Mouse (Mus musculus) midbrain, embryonic 15.5 days (tissue): Measurements from ENCODE around the gene Arhgap30. TPM values are rescaled to one million over a fixed set of nuclear protein-coding genes. Genes with fewer than 3 reads are reported as not detected.
A peak's percentile ranks its signal among the peaks of the same experiment; 100 is the strongest.

Experiments used
- ATAC-seq: fragments of 200-750 bp; cut with Nextera tagmentation; replicated peaks from 2 replicates; pipeline ENCODE4 v1.8.0; 2017; ENCODE audit warnings: moderate TSS enrichment
- H3K27ac ChIP-seq: fragments of 300-500 bp; sonication (generic); 2 replicates; pipeline ENCODE4 v1.5.1; 2015; ENCODE audit warnings: mild to moderate bottlenecking, inconsistent platforms
- H3K27me3 ChIP-seq: fragments of 300-500 bp; sonication (generic); replicated peaks from 2 replicates; pipeline ENCODE4 v1.6.1; 2015; ENCODE audit warnings: inconsistent platforms
- H3K36me3 ChIP-seq: fragments of 300-500 bp; sonication (generic); replicated peaks from 2 replicates; pipeline ENCODE4 v1.6.1; 2015; ENCODE audit warnings: inconsistent platforms
- H3K4me1 ChIP-seq: fragments of 300-500 bp; sonication (generic); 2 replicates; pipeline ENCODE4 v1.6.1; 2015; ENCODE audit warnings: inconsistent platforms
- H3K4me2 ChIP-seq: fragments of 300-500 bp; sonication (generic); 2 replicates; pipeline ENCODE4 v1.6.1; 2015; ENCODE audit warnings: inconsistent platforms, mild to moderate bottlenecking, moderate library complexity
- H3K4me3 ChIP-seq: fragments of 300-500 bp; sonication (generic); 2 replicates; pipeline ENCODE4 v1.5.1; 2015; ENCODE audit warnings: mild to moderate bottlenecking, inconsistent platforms
- H3K9ac ChIP-seq: fragments of 300-500 bp; sonication (generic); 2 replicates; pipeline ENCODE4 v1.6.1; 2015; ENCODE audit warnings: mild to moderate bottlenecking, inconsistent platforms
- H3K9me3 ChIP-seq: fragments of 300-500 bp; sonication (generic); 2 replicates; pipeline ENCODE4 v1.6.1; 2016; ENCODE audit warnings: inconsistent platforms
- WGBS: fragments of 180-500 bp; shearing (Covaris S2); methylation state at CpG from one replicate; pipeline ENCODE4 v1.1.7; 2015; ENCODE audit warnings: mixed read lengths; 5-methylcytosine and 5-hydroxymethylcytosine counted together
- polyA plus RNA-seq: library from polyadenylated mRNA; unstranded; fragments of >200 nt; fragmentation: Nextera tagmentation; extraction: Ambion mirVana; gene quantifications from 2 replicates; pipeline ENCODE4 v1.2.1, GENCODE M21; 2015

Gene Arhgap30
- polyA plus RNA-seq, 1 experiment from 2014 or later, result 0.66 TPM

GRCm38 (mm10) chr1:171412446-171412845 is 23.7 kb downstream of the Arhgap30 start:
- Histone ChIP-seq H3K4me2 (peak overlapping the region; percentile 55), H3K27me3 (peaks cover 11% of the 10 kb centered on the region; the same call in 1 of the 2 replicates), H3K27ac (peak overlapping the region; percentile 96), H3K4me1 (peaks cover 22% of the 10 kb centered on the region), H3K9me3 (no peaks in the 10 kb centered on the region), H3K36me3 (peaks cover 21% of the 10 kb centered on the region; the same call in 1 of the 2 replicates), H3K4me3 (peak overlapping the region; percentile 92), H3K9ac (peak overlapping the region; percentile 97)
- 17% methylated on average over 3 of the region's 3 CpGs for WGBS
- 0 out of 2 replicates have a peak, but pooled peaks have one; percentile 16 for ATAC-seq

DNA sequence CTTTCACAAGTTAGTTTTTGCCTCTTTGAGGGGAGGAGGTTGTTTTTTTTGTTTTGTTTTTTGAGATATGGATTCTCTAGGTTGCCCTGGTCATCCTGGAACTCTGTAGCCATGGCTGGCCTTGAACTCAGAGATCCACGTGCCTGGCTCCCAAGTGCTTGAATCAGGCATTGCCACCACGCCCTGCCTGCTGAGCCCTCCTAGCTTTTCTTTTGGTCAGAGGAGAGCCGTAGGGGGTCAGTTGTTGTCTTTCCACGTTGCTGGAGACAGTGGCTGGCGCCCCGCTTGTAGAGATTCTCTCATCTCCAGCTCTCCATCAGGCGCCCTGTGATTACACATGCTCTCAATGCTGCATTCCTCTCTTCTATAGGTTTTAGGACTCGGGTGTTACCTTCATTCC is 24.9 kb downstream of the Arhgap30 start:
- 78% methylated on average over 8 of the region's 8 CpGs for WGBS
- no peak for ATAC-seq
- peaks cover 30% of the 10 kb centered on the region for H3K36me3 ChIP-seq
- peaks cover 22% of the 10 kb centered on the region for H3K4me1 ChIP-seq
- peaks cover 5% of the 10 kb centered on the region; the same call in 1 of the 2 replicates for H3K27me3 ChIP-seq
- H3K27ac ChIP-seq, result no peak overlapping the region
- peak overlapping the region; percentile 55 for H3K4me2 ChIP-seq
- no peaks in the 10 kb centered on the region for H3K9me3 ChIP-seq
- H3K9ac ChIP-seq, result no peak overlapping the region
- no peak overlapping the region for H3K4me3 ChIP-seq

DNA sequence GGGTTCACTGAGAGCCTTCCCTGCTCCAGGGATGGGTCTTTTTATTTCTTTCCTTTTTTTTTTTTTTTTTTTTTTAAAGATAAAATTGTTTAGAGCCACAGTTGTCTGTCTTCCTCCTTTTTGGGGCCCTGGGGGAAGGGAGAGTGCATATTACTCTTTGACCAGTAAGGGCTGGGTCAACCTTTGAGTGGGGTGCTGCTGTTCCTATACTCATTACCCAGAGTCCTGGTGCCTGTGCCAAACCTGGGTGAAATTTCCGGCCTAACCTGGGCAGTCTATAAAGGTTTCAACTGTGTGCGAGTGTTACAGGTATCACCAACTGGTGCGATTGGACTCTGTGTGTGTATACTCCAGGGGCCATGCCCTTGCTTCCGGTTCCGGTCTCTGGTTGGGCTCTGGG is 29.9 kb downstream of the Arhgap30 start, which contains the start of gene Tstd1:
Tstd1 (plus strand) TSS at position 213 of the 400 bp plus-strand sequence.
- ATAC-seq, result peak; percentile 15
- Histone ChIP-seq H3K4me1 (peaks cover 12% of the 10 kb centered on the region), H3K4me2 (no peak within 1 kb of the TSS), H3K9me3 (no peaks in the 10 kb centered on the region), H3K27me3 (no peaks in the 10 kb centered on the region), H3K9ac (no peak within 1 kb of the TSS), H3K36me3 (peaks cover 42% of the 10 kb centered on the region), H3K27ac (peak within 1 kb of the TSS; percentile 10), H3K4me3 (no peak within 1 kb of the TSS)
- 88% methylated on average over 5 of the region's 5 CpGs for WGBS

DNA sequence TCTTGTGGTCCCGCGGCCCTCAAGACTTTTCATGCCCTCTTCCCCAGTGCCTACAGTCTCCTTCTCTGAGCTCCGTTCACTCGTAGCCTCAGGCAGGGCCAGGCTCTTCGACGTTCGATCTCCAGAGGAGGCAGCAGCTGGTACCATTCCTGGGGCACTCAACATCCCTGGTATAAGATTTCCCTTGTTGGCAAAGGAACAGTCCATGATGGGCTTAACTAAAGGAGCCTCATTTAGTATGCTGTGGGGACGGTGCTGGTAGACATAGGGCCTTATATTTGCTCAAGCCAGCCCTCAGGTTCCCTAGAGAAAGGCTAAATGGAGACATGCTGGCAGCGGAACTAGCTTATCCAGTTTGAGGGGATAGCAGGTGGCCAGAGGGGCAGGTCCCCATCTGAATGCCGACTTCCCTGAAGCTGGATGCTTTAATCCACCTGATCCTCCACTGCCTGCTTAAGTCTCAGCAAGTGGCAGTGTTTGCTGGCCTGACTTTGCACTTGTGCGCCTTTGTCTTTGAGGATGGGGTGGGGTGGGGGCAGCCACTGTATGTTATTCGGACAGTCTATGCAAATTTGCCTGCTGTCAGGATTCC is 30.6 kb downstream of the Arhgap30 start:
- WGBS, result 37% methylated on average over 12 of the region's 12 CpGs
- Histone ChIP-seq H3K4me1 (peaks cover 5% of the 10 kb centered on the region), H3K36me3 (peaks cover 42% of the 10 kb centered on the region), H3K9me3 (no peaks in the 10 kb centered on the region), H3K9ac (no peak overlapping the region), H3K27ac (peak overlapping the region; percentile 10), H3K27me3 (no peaks in the 10 kb centered on the region), H3K4me3 (no peak overlapping the region), H3K4me2 (no peak overlapping the region)
- peak; percentile 63 for ATAC-seq

GRCm38 (mm10) chr1:171419905-171420304 is 31.2 kb downstream of the Arhgap30 start:
- Histone ChIP-seq H3K36me3 (peaks cover 42% of the 10 kb centered on the region), H3K9ac (no peak overlapping the region), H3K4me3 (no peak overlapping the region), H3K4me1 (0 out of 2 replicates have a peak, but pooled peaks cover 2% of the 10 kb centered on the region), H3K27ac (peak overlapping the region; percentile 10; the same call in 1 of the 2 replicates), H3K9me3 (no peaks in the 10 kb centered on the region), H3K27me3 (no peaks in the 10 kb centered on the region), H3K4me2 (no peak overlapping the region)
- peak; percentile 41 for ATAC-seq
- 53% methylated on average over 5 of the region's 5 CpGs for WGBS

GRCm38 (mm10) chr1:171422504-171423095 is 33.8 kb downstream of the Arhgap30 start:
- H3K4me1 ChIP-seq, result 0 out of 2 replicates have a peak, but pooled peaks cover 2% of the 10 kb centered on the region
- no peak for ATAC-seq
- H3K27ac ChIP-seq, result no peak overlapping the region
- no peak overlapping the region for H3K9ac ChIP-seq
- 88% methylated on average over 8 of the region's 8 CpGs for WGBS
- no peaks in the 10 kb centered on the region for H3K9me3 ChIP-seq
- H3K4me2 ChIP-seq, result no peak overlapping the region
- peaks cover 21% of the 10 kb centered on the region for H3K36me3 ChIP-seq
- no peak overlapping the region for H3K4me3 ChIP-seq
- H3K27me3 ChIP-seq, result no peaks in the 10 kb centered on the region

DNA sequence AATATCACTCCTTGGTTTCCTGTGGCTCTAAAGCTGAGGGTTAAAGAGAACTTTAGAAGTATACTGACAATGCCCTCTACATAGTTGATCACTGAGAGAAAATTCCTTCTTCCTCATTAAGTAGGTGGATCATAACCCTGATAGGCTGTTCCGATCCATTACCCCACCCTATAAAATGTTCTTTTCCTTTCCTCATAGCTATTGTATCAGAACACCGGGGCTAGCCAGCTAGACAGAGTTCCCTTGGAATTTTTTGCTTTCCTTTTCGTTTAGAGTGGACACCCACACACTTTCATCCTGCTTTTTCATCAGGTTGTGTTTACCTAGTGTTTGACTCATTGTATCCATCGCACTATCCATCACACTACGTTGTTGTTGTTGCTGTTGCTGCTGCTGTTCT is 35.9 kb downstream of the Arhgap30 start:
- Histone ChIP-seq H3K9me3 (no peaks in the 10 kb centered on the region), H3K27ac (no peak overlapping the region), H3K4me3 (no peak overlapping the region), H3K9ac (no peak overlapping the region), H3K4me1 (no peaks in the 10 kb centered on the region), H3K4me2 (no peak overlapping the region), H3K36me3 (0 out of 2 replicates have a peak, but pooled peaks cover 2% of the 10 kb centered on the region), H3K27me3 (no peaks in the 10 kb centered on the region)
- ATAC-seq, result no peak
- 83% methylated on average over 5 of the region's 5 CpGs for WGBS

DNA sequence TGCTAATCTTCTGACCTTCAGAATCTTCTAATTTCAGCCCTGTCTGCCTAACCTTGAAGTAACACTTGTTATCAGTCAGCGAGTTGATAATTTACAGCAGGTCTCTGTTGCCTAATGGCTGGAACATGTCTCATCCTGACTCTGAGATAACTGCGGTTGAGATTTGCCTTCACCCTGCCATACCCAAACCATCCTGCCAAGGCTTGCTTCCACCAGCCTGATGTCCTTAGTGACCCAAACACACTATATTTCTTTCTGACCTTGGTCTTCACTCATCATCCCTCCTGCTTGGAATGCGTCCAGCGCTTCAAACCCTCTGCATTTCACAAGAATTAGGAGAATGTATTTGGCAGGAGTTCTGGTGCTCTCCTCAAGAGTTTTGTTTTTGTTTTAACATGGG is 36.4 kb downstream of the Arhgap30 start:
- Histone ChIP-seq H3K36me3 (no peaks in the 10 kb centered on the region), H3K27ac (no peak overlapping the region), H3K27me3 (no peaks in the 10 kb centered on the region), H3K4me1 (no peaks in the 10 kb centered on the region), H3K9ac (no peak overlapping the region), H3K4me2 (no peak overlapping the region), H3K9me3 (no peaks in the 10 kb centered on the region), H3K4me3 (no peak overlapping the region)
- WGBS, result 87% methylated on average over 4 of the region's 4 CpGs
- ATAC-seq, result no peak

- no peak overlapping the region for H3K4me3 ChIP-seq
- H3K4me1 ChIP-seq, result peaks cover 2% of the 10 kb centered on the region
- H3K27ac ChIP-seq, result no peak overlapping the region
- H3K9me3 ChIP-seq, result no peaks in the 10 kb centered on the region
- no peaks in the 10 kb centered on the region for H3K36me3 ChIP-seq
- H3K27me3 ChIP-seq, result peaks cover 10% of the 10 kb centered on the region
- H3K4me2 ChIP-seq, result no peak overlapping the region
- ATAC-seq, result no peak
- no peak overlapping the region for H3K9ac ChIP-seq
- 81% methylated on average over 5 of the region's 5 CpGs for WGBS
These were observed 43.4 kb downstream of the Arhgap30 start for GRCm38 (mm10) chr1:171432158-171432557.

DNA sequence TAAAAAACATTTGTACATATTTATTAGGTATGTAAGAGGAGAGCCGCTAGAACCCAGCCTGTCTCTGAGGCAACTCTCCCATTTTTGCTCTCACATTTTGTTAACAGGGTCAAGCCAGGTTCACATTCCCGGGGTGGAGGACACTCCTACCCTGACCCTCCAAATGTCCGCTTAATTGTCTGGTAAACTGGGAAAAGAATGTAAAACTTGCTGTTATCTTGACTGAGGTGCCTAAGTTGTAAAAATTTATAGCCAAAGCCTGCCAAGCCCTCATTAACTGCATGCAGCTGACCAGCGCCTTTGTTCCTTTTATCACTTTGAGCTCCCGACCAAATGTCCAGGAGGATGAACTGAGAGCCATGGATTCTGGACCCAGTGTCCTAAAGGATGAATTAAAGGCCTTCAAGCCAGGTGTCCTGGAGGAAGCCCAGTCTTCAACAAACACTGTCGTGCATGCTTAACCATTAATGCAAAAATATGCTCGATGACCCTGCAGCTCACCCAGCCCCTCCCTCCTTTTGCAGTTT is 46.6 kb downstream of the Arhgap30 start:
- ATAC-seq, result no peak
- no peak overlapping the region for H3K4me3 ChIP-seq
- H3K9me3 ChIP-seq, result no peaks in the 10 kb centered on the region
- no peak overlapping the region for H3K4me2 ChIP-seq
- H3K36me3 ChIP-seq, result no peaks in the 10 kb centered on the region
- no peak overlapping the region for H3K27ac ChIP-seq
- H3K4me1 ChIP-seq, result peaks cover 9% of the 10 kb centered on the region
- H3K9ac ChIP-seq, result no peak overlapping the region
- peaks cover 38% of the 10 kb centered on the region for H3K27me3 ChIP-seq
- WGBS, result 70% methylated on average over 7 of the region's 7 CpGs

GRCm38 (mm10) chr1:171435974-171436373 is 47.2 kb downstream of the Arhgap30 start:
- no peaks in the 10 kb centered on the region for H3K36me3 ChIP-seq
- no peak overlapping the region for H3K27ac ChIP-seq
- H3K4me3 ChIP-seq, result no peak overlapping the region
- H3K9me3 ChIP-seq, result no peaks in the 10 kb centered on the region
- no peak for ATAC-seq
- WGBS, result 76% methylated on average over 1 of the region's 1 CpGs
- peaks cover 38% of the 10 kb centered on the region for H3K27me3 ChIP-seq
- H3K9ac ChIP-seq, result no peak overlapping the region
- H3K4me1 ChIP-seq, result peaks cover 9% of the 10 kb centered on the region
- no peak overlapping the region for H3K4me2 ChIP-seq

GRCm38 (mm10) chr1:171437264-171438013 is 48.7 kb downstream of the Arhgap30 start, which contains the start of gene F11r:
TSS of gene F11r (plus strand) at chr1:171437535.
- Histone ChIP-seq H3K27me3 (peaks cover 38% of the 10 kb centered on the region), H3K4me2 (peak within 1 kb of the TSS; percentile 53), H3K27ac (no peak within 1 kb of the TSS), H3K36me3 (no peaks in the 10 kb centered on the region), H3K4me1 (peaks cover 9% of the 10 kb centered on the region), H3K9me3 (no peaks in the 10 kb centered on the region), H3K4me3 (peak within 1 kb of the TSS; percentile 37), H3K9ac (0 out of 2 replicates have a peak within 1 kb of the TSS, but pooled peaks have one; percentile 8)
- ATAC-seq, result peak; percentile 78
- WGBS, result 1% methylated on average over 44 of the region's 46 CpGs
